Mouse (Mus musculus): ENCODE data around the gene Sez6l. TPM values are rescaled to one million over a fixed set of nuclear protein-coding genes. Genes with fewer than 3 reads are reported as not detected.
A peak's percentile ranks its signal among the peaks of the same experiment; 100 is the strongest.

Sez6l gene
- 100 to 1,000 TPM; 158 to 164 TPM for total RNA-seq (2021)
- long read RNA-seq, experiment 1, full-length matches to known transcripts: 11 of 96 reads
- long read RNA-seq, experiment 1, partial matches to known transcripts: 46 of 96 reads
- long read RNA-seq, experiment 1, other reads (novel, unspliced or antisense): 39 of 96 reads
- long read RNA-seq, experiment 2, full-length matches to known transcripts: 10 of 105 reads
- long read RNA-seq, experiment 2, partial matches to known transcripts: 52 of 105 reads
- long read RNA-seq, experiment 2, other reads (novel, unspliced or antisense): 43 of 105 reads

GRCm38 (mm10) chr5:112576993-112577670 lies at the start of gene Sez6l:
TSS of gene Sez6l (minus strand) at chr5:112577185.
- intact Hi-C loops (cut with DNase I): loop anchor here (5.0 kb wide), 3 partner anchors 65 to 270 kb away; no protein-coding TSS in a partner anchor

GRCm38 (mm10) chr5:112625555-112626160 lies 48.7 kb upstream of the Sez6l start:
- no peak for DNase-seq (ENCODE audit: low spot score in 2 of 2)
- intact Hi-C loops (cut with DNase I): no loop called here

More at GRCm38 (mm10) chr5:112576993-112577670, at the start of gene Sez6l:
- DNase-seq (ENCODE audit: low spot score in 2 of 2): peak; percentile 72 to 83

GRCm38 (mm10) chr5:112622946-112623345 lies 46.0 kb upstream of the Sez6l start:
- DNase-seq (ENCODE audit: low spot score in 2 of 2): no peak
- intact Hi-C loops (cut with DNase I): no loop called here

GRCm38 (mm10) chr5:112620256-112620655 lies 43.3 kb upstream of the Sez6l start:
- DNase-seq (ENCODE audit: low spot score in 2 of 2): no peak
- intact Hi-C loops (cut with DNase I): no loop called here

DNA sequence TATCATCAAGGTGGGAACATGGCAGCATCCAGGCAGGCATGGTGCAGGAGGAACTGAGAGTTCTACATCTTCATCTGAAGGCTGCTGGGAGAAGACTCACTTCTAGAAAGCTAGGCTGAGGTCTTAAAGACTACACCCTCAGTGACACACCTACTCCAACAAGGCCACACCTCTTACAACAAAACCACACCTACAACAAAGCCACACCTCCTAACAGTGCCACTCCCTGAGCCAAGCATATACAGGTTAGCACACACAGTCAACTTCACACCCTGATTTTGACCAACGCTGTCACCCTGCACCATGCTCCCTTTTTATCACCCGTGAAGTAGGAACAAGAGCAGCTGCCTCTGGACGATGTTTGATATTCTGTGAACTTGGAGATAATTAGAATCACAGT lies 42.4 kb upstream of the Sez6l start:
- intact Hi-C loops (cut with DNase I): no loop called here
- DNase-seq (ENCODE audit: low spot score in 2 of 2): no peak

DNA sequence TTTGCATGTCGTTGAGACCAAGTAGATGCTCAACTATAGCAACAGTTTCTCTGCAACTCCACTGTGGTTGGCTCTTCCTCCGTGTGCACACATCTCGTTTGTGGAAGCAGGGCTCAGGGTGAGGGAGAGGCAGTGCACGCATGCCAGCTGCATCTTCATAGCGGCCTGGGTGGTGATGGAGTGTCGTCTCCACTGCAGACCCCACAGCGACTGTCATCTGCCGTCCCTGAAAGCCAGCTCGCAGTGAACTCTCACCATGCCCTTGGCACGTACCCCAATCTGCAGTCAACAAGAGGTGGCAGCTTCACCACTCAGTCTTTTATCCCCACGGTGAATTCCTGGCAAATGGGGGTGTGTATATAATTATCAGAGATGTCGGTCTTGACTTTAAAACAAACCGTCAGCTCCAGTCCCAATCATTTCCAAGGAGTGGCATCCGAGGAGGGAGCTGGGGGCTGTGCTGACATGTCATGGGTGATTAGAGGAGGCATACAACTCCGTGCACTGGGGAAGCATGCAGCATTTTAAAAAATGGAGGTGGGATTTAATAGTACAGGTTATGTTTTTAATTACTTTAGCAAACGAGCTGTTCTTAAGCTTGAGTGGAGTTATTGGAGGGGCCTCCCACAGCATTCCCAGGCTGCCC lies 40.7 kb upstream of the Sez6l start:
- intact Hi-C loops (cut with DNase I): no loop called here
- DNase-seq (ENCODE audit: low spot score in 2 of 2): no peak

DNA sequence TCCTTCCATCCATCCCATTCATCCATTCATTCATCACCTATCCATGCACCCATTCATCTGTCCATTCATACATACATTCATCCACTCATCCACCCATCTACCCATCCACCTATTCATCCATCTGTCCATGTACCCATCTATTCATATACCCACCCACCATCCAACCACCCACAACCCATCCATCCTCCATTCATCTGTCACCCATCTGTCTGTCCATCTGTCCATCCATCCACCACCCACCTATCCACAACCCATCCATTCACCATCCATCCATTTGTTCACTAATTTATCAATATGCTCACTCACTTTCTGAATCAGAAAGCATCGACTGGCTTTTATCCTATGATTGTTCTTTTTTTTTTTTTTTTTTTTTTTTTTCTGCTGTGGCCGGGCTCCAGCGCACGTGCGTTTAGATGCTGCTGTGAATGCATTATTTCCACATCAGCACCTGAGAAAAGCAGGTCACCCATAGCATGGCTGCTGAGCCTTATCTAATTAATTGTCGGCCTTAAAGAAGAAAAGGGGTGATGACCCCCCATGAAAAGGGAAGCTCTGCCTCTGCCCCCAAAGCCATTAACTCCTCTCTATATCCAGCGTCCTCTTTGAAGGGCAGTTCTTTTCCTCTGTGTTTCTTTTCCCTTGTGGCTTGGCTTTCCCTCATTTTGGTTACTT lies 39.1 kb upstream of the Sez6l start:
- DNase-seq (ENCODE audit: low spot score in 2 of 2): no peak
- intact Hi-C loops (cut with DNase I): no loop called here

GRCm38 (mm10) chr5:112607867-112608516 lies 31.0 kb upstream of the Sez6l start:
- no peak for DNase-seq (ENCODE audit: low spot score in 2 of 2)
- intact Hi-C loops (cut with DNase I): no loop called here

DNA sequence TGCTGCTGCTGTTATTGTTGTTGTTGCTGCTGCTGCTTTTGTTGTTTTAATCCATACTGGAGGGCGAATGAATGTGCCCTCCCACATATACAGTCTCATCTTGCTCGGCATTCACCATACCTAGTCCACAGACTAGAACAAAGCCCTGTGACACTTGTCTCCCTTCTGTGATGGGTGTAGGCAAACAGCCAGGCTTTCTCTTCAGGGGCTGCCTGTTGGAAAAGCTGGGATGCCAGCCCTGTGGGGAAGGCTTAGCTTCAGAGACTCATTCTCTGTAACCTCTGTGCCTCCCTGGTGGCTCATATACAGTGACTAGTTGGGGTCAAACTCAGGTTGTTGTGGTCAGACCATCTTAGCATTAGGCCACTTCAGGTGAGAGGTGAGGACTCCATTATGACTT lies 30.1 kb upstream of the Sez6l start:
- DNase-seq (ENCODE audit: low spot score in 2 of 2): no peak
- intact Hi-C loops (cut with DNase I): no loop called here

- DNase-seq (ENCODE audit: low spot score in 2 of 2): no peak
- intact Hi-C loops (cut with DNase I): no loop called here
Observed at GRCm38 (mm10) chr5:112605371-112605770, 28.4 kb upstream of the Sez6l start.

DNA sequence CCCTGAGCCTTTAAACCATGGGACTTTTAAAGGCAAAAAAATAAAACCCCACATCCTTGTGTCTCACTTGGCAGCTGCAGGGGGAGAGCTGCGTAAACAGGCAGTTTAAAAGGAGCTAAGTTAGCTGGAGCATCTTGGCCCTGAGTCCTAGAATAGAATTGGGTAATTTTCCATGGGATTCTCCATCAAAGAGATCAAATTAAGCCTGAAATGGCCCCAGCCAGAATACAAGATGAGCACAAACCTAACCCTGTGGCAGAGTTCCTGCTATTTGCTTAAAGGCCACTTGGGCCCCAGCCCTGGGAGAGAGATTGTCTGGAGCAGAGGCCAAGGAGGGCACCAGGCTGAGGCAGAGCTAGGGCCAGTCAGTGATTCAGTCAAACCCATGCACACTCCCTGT lies 27.3 kb upstream of the Sez6l start:
- intact Hi-C loops (cut with DNase I): no loop called here
- DNase-seq (ENCODE audit: low spot score in 2 of 2): no peak

- no peak for DNase-seq (ENCODE audit: low spot score in 2 of 2)
- intact Hi-C loops (cut with DNase I): no loop called here
Observed at GRCm38 (mm10) chr5:112603594-112603993, 26.6 kb upstream of the Sez6l start.

GRCm38 (mm10) chr5:112600309-112600939 lies 23.4 kb upstream of the Sez6l start:
- DNase-seq (ENCODE audit: low spot score in 2 of 2): no peak
- intact Hi-C loops (cut with DNase I): no loop called here

DNA sequence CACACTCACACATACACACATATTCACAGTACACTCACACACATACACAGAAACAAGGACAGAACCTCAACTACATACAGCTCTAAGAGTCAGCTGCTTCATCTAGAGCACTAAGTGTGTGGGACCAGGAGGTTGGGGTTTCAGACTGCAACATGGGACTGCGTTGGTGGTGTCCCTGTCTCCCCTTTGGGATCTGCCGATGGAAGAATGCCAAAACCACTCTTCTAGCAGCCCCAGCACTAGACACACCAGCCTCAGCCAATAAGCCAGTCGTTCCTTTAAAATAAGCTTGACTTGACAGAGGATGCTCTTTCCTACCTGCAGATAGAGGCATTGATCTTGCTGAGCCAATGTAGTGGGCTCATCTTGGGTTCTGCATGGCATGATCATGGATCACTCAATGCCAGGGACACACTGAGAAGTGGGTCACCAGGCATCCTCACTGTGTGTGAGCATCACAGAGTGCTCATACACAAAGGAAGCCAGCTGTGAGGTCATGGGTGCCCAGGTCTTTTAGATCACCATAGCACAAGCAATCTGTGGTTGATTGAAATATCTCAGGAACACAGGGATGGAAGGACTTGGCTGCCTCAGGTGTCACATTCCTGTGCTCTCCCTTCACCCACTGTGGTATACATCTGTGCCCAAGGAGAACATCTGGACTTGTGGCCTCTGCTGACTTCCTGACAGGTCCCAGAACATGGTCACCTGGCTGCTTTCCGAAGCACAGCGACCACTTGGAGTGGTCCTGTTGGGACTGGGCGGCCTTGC lies 22.7 kb upstream of the Sez6l start:
- DNase-seq (ENCODE audit: low spot score in 2 of 2): no peak
- intact Hi-C loops (cut with DNase I): no loop called here

DNA sequence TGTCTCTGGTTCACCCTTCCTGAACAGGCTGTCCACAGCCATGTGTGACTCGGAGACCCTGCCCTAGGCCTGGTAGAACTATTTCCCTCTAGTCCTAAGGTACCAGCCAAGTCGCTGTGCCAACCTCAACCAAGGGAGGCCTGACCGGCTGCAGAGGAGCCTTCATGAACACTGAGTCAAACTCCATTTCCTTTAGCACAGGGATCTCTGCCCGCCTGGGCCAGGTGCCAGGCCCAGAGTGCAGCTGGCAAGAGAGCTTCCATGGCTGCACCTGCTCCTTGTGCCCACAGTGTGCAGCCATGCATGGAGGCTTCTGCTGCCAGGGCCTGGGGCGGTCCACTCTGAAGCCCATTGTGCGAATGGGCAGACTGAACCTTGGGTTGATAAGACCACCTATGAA lies 20.9 kb upstream of the Sez6l start:
- intact Hi-C loops (cut with DNase I): no loop called here
- peak in 1 of 2 experiments; percentile 63 for DNase-seq (ENCODE audit: low spot score in 2 of 2)

- intact Hi-C loops (cut with DNase I): no loop called here
- DNase-seq (ENCODE audit: low spot score in 2 of 2): no peak
Observed at GRCm38 (mm10) chr5:112597307-112597706, 20.3 kb upstream of the Sez6l start.

DNA sequence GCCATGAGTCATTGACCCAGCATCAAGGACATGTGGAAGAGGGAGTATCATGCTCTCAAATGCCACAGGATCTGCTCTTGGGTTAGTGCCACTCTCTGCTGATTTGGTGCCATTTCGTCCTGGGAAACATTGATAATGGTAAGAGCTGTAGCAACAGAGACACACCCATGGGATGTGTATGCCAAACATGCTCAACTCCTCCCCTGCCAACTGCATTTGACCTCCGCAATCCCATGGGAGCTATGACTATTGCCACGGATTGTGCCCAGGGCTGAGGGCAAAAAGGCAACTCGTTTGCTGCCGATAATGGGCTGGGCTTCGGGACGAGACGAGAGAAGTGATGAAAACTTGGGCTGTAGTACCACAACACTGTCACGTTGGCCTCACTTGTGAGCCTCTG lies 19.7 kb upstream of the Sez6l start:
- DNase-seq (ENCODE audit: low spot score in 2 of 2): no peak
- intact Hi-C loops (cut with DNase I): no loop called here
